Mouse (Mus musculus) left cerebral cortex, adult 11 months (tissue): ENCODE results near the gene Dhx58.

ENCODE experiments used
- DNase-seq: peaks from one replicate; pipeline ENCODE4 v3.0.0; 2022; ENCODE audit warnings: low spot score

The Dhx58 gene

GRCm38 (mm10) chr11:100703851-100704531 lies at the start of gene Dhx58:
Gene Dhx58 (minus strand): TSS chr11:100704271.
- DNase-seq = no peak

GRCm38 (mm10) chr11:100752294-100752693 lies 48.2 kb upstream of the Dhx58 start:
- DNase-seq = no peak

GRCm38 (mm10) chr11:100750127-100750526 lies 46.1 kb upstream of the Dhx58 start:
- DNase-seq = no peak

- no peak for DNase-seq
These were observed 45.4 kb upstream of the Dhx58 start for GRCm38 (mm10) chr11:100749469-100749868.

- DNase-seq = no peak
These were observed 44.5 kb upstream of the Dhx58 start for GRCm38 (mm10) chr11:100748620-100749019.

- DNase-seq = no peak
These were observed 43.0 kb upstream of the Dhx58 start for GRCm38 (mm10) chr11:100747114-100747513.

- DNase-seq = no peak
These were observed 42.5 kb upstream of the Dhx58 start for GRCm38 (mm10) chr11:100746546-100746945.

- no peak for DNase-seq
These were observed 41.0 kb upstream of the Dhx58 start for GRCm38 (mm10) chr11:100745085-100745484.

GRCm38 (mm10) chr11:100741348-100741747 lies 37.3 kb upstream of the Dhx58 start:
- no peak for DNase-seq

- DNase-seq = no peak
These were observed 34.7 kb upstream of the Dhx58 start for GRCm38 (mm10) chr11:100738749-100739148.

- peak; percentile 99 for DNase-seq
These were observed 34.1 kb upstream of the Dhx58 start, which contains the start of gene Rab5c for GRCm38 (mm10) chr11:100738066-100738604. Gene Rab5c (minus strand): TSS chr11:100738215.

GRCm38 (mm10) chr11:100737105-100737733 lies 33.1 kb upstream of the Dhx58 start:
- no peak for DNase-seq

GRCm38 (mm10) chr11:100736746-100737080 lies 32.6 kb upstream of the Dhx58 start:
- DNase-seq = no peak

GRCm38 (mm10) chr11:100735954-100736745 lies 32.1 kb upstream of the Dhx58 start:
- DNase-seq = no peak

- DNase-seq = no peak
These were observed 31.2 kb upstream of the Dhx58 start for GRCm38 (mm10) chr11:100735134-100735865.

GRCm38 (mm10) chr11:100730477-100731205 lies 26.6 kb upstream of the Dhx58 start:
- no peak for DNase-seq

- no peak for DNase-seq
These were observed 25.9 kb upstream of the Dhx58 start for GRCm38 (mm10) chr11:100729976-100730375.

GRCm38 (mm10) chr11:100728601-100729000 lies 24.5 kb upstream of the Dhx58 start:
- DNase-seq = no peak

- DNase-seq = no peak
These were observed 23.1 kb upstream of the Dhx58 start for GRCm38 (mm10) chr11:100727201-100727600.

- DNase-seq = no peak
These were observed 20.9 kb upstream of the Dhx58 start for GRCm38 (mm10) chr11:100724919-100725512.

- no peak for DNase-seq
These were observed 18.5 kb upstream of the Dhx58 start for GRCm38 (mm10) chr11:100722493-100723028.
